Mouse (Mus musculus) hindbrain, embryonic 16.5 days (tissue): ENCODE data around the gene Rbfox2. TPM values are rescaled to one million over a fixed set of nuclear protein-coding genes. Genes with fewer than 3 reads are reported as not detected.
"Not testable (repeated sequence)": the region's sequence is repeated elsewhere in the genome, so short reads cannot be mapped to it uniquely, and the experiment has no call there.

Source experiments
- ATAC-seq: fragments of 200-750 bp; cut with Nextera tagmentation; 2 replicates; pipeline ENCODE4 v1.8.0; 2017; ENCODE audit warnings: moderate TSS enrichment, moderate library complexity
- H3K27ac ChIP-seq: fragments of 300-500 bp; sonication (generic); 2 replicates; pipeline ENCODE4 v1.5.1; 2014; ENCODE audit warnings: low read depth, mild to moderate bottlenecking, control low read depth, low read length, moderate library complexity
- H3K27me3 ChIP-seq: fragments of 300-500 bp; sonication (generic); replicated peaks from 2 replicates; pipeline ENCODE4 v1.6.1; 2014; ENCODE audit warnings: low read length; ENCODE audit not compliant: control insufficient read depth, insufficient read depth
- H3K36me3 ChIP-seq: fragments of 300-500 bp; sonication (generic); 2 replicates; pipeline ENCODE4 v1.6.1; 2014; ENCODE audit warnings: mild to moderate bottlenecking, low read length, moderate library complexity, mixed read lengths; ENCODE audit not compliant: control insufficient read depth, insufficient read depth
- H3K4me1 ChIP-seq: fragments of 300-500 bp; sonication (generic); 2 replicates; pipeline ENCODE4 v1.6.1; 2014; ENCODE audit warnings: low read depth, low read length; ENCODE audit not compliant: control insufficient read depth, insufficient read depth
- H3K4me2 ChIP-seq: fragments of 300-500 bp; sonication (generic); 2 replicates; pipeline ENCODE4 v1.6.1; 2014; ENCODE audit warnings: mild to moderate bottlenecking, low read length, control low read depth, moderate library complexity
- H3K4me3 ChIP-seq: fragments of 300-500 bp; sonication (generic); 2 replicates; pipeline ENCODE4 v1.5.1; 2014; ENCODE audit warnings: mild to moderate bottlenecking, low read length, control low read depth, moderate library complexity
- H3K9ac ChIP-seq: fragments of 300-500 bp; sonication (generic); 2 replicates; pipeline ENCODE4 v1.6.1; 2014; ENCODE audit warnings: low read depth, mild to moderate bottlenecking, control low read depth, low read length, moderate library complexity
- H3K9me3 ChIP-seq: fragments of 300-500 bp; sonication (generic); 2 replicates; pipeline ENCODE4 v1.6.1; 2014; ENCODE audit warnings: mild to moderate bottlenecking, low read length, moderate library complexity; ENCODE audit not compliant: control insufficient read depth
- WGBS: fragments of 180-500 bp; shearing (Covaris S2); extraction: QIAGEN DNeasy Blood & Tissue Kit; methylation state at CpG from one replicate; pipeline ENCODE4 v1.1.7; 2014; 5-methylcytosine and 5-hydroxymethylcytosine counted together
- polyA plus RNA-seq: library from polyadenylated mRNA; unstranded; fragments of >200 nt; fragmentation: Nextera tagmentation; extraction: Ambion mirVana; gene quantifications from 2 replicates; pipeline ENCODE4 v1.2.1, GENCODE M21; 2015

Rbfox2 gene
- polyA plus RNA-seq, 1 experiment from 2014 or later = 122 TPM

DNA sequence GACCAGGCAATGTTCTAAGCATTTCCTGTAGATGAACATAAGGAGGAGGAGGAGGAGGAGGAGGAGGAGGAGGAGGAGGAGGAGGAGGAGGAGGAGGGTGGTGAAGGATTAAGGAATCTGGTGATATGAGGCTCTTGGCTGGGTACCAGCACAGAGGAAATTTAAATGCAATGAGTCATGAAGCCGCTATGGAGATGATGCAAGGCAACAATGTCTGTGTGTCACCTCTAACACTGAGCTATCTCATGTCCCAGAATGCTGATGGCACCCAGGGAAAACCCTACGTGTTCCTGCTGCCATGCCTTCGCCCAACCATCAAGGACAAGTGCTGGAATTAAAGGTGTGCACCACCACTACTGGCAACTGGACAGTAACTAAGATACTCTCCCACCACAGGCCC lies 237.8 kb downstream of the Rbfox2 start:
- H3K9me3 ChIP-seq = no peaks in the 10 kb centered on the region
- no peaks in the 10 kb centered on the region for H3K36me3 ChIP-seq
- H3K27ac ChIP-seq = no peak overlapping the region
- H3K27me3 ChIP-seq = no peaks in the 10 kb centered on the region
- no peak overlapping the region for H3K4me3 ChIP-seq
- H3K4me1 ChIP-seq = peaks cover 12% of the 10 kb centered on the region
- no peak overlapping the region for H3K9ac ChIP-seq
- 88% methylated on average over 3 of the region's 3 CpGs for WGBS
- no peak overlapping the region for H3K4me2 ChIP-seq
- ATAC-seq = no peak

DNA sequence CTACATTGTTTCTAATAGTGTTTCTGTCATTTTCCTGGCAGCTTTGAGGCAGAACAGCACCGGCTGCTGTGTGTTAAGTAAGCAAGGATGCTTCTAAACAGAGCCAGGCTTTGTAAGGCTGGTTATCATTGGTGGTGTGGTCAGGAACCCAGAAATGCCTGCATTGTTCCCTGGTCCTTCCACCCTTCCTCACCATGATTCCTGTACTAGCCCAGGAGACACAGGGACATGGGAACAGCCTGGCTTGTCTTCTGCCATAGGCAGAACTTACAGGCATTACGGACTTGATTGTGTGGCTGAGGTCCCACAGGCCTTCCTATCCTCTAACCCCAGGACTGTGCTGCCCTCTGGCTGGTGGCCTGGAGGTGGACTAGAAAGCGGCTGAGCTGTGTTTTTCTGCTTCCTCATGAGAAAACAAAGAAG lies 238.4 kb downstream of the Rbfox2 start:
- WGBS = 57% methylated on average over 3 of the region's 3 CpGs
- peaks cover 12% of the 10 kb centered on the region for H3K4me1 ChIP-seq
- H3K9ac ChIP-seq = no peak overlapping the region
- no peak for ATAC-seq
- H3K9me3 ChIP-seq = no peaks in the 10 kb centered on the region
- no peak overlapping the region for H3K4me3 ChIP-seq
- H3K27ac ChIP-seq = no peak overlapping the region
- no peak overlapping the region for H3K4me2 ChIP-seq
- no peaks in the 10 kb centered on the region for H3K27me3 ChIP-seq
- H3K36me3 ChIP-seq = no peaks in the 10 kb centered on the region

GRCm38 (mm10) chr15:77066233-77066632 lies 240.6 kb downstream of the Rbfox2 start:
- Histone ChIP-seq H3K27ac (no peak overlapping the region), H3K4me3 (no peak overlapping the region), H3K36me3 (no peaks in the 10 kb centered on the region), H3K9me3 (no peaks in the 10 kb centered on the region), H3K4me1 (peaks cover 4% of the 10 kb centered on the region), H3K4me2 (no peak overlapping the region), H3K27me3 (no peaks in the 10 kb centered on the region), H3K9ac (no peak overlapping the region)
- no peak for ATAC-seq
- 90% methylated on average over 6 of the region's 6 CpGs for WGBS

DNA sequence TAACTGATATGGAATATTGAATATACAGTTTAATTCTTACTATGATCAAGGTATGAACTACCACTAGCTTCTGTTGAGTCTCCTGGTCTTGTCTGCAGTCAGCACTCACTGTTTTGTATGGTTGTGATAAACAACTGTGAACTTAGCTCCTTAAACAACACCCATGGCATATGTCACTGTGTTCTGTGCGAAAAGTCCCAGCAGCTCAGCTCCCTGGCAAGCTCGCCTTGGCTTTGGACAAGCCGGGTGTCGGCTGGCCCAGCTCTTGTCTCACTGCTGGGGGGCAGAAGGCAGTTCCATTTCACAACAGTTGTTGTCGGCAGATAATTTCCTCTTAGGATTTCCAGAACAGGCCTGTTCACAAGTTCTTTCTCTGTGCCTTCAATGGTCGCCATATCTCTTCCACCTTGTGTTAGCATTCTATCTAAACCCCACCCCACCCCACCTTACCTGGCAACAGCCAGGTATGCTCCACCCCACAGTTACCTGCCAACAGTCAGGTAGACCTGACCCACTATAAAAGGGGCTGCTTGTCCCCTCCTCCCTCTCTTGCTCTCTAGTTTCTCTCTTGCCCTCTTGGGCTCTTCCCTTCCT lies 241.4 kb downstream of the Rbfox2 start:
- Histone ChIP-seq H3K4me2 (no peak overlapping the region), H3K9me3 (no peaks in the 10 kb centered on the region), H3K36me3 (no peaks in the 10 kb centered on the region), H3K27me3 (no peaks in the 10 kb centered on the region), H3K4me3 (no peak overlapping the region), H3K9ac (no peak overlapping the region), H3K27ac (no peak overlapping the region), H3K4me1 (peaks cover 4% of the 10 kb centered on the region)
- ATAC-seq = no peak
- 89% methylated on average over 6 of the region's 6 CpGs for WGBS

DNA sequence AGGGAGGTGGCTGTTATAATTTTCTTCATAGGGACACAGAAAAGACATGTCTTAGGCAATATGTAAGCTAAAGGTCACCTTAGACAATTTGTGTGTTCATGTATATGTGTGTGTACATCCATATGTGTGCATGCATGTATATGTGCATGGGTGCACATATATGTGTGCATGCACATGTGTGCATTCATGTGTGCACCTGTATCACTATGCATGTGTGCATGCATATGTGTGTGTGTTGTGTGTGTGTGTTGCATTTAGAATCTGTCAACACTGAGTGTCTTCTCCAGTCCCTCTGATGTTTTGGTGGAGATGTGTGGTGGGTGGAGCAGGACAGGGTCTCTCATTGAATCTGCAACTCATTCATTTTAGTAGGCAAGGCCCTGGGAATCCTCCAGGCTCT lies 244.1 kb downstream of the Rbfox2 start:
- Histone ChIP-seq H3K9me3 (no peaks in the 10 kb centered on the region), H3K27ac (no peak overlapping the region), H3K9ac (no peak overlapping the region), H3K4me2 (no peak overlapping the region), H3K4me1 (no peaks in the 10 kb centered on the region), H3K27me3 (no peaks in the 10 kb centered on the region), H3K4me3 (no peak overlapping the region), H3K36me3 (no peaks in the 10 kb centered on the region)
- ATAC-seq = no peak

- not testable (repeated sequence) for H3K9me3 ChIP-seq, H3K4me2 ChIP-seq, ATAC-seq, H3K27ac ChIP-seq, H3K36me3 ChIP-seq, H3K27me3 ChIP-seq, H3K4me3 ChIP-seq, H3K4me1 ChIP-seq, H3K9ac ChIP-seq
- WGBS = 93% methylated on average over 4 of the region's 4 CpGs
These were observed 247.4 kb downstream of the Rbfox2 start for GRCm38 (mm10) chr15:77059416-77059815.

DNA sequence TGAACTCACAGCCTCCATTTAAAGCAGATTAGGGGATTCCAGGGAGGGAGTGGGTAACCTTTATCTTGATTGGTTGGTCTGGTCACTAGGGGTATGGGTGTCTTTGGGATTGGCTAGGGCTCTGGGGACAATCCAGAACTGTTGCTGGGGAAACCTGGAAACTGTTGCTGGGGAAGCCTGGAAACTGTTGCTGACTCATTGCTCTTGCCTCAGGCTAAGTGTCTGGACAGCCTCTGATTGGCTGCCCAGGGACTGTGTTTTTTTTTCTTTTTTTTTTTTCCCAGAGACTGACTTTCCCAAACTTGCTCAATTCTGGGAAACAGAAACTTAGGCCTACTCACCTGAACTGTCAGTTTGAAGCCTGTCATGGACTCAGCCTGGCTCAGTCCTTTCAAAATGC lies 248.2 kb downstream of the Rbfox2 start:
- H3K9ac ChIP-seq = no peak overlapping the region
- H3K27ac ChIP-seq = no peak overlapping the region
- no peak overlapping the region for H3K4me3 ChIP-seq
- no peak overlapping the region for H3K4me2 ChIP-seq
- no peaks in the 10 kb centered on the region; the same call in none of the 2 replicates for H3K4me1 ChIP-seq
- H3K9me3 ChIP-seq = no peaks in the 10 kb centered on the region
- ATAC-seq = no peak
- H3K27me3 ChIP-seq = no peaks in the 10 kb centered on the region
- no peaks in the 10 kb centered on the region for H3K36me3 ChIP-seq

- Histone ChIP-seq H3K4me1 (no peaks in the 10 kb centered on the region; the same call in none of the 2 replicates), H3K9me3 (no peaks in the 10 kb centered on the region), H3K9ac (no peak overlapping the region), H3K27ac (no peak overlapping the region), H3K36me3 (no peaks in the 10 kb centered on the region), H3K27me3 (no peaks in the 10 kb centered on the region), H3K4me3 (no peak overlapping the region), H3K4me2 (no peak overlapping the region)
- WGBS = 56% methylated on average over 3 of the region's 3 CpGs
- ATAC-seq = no peak
These were observed 250.1 kb downstream of the Rbfox2 start for GRCm38 (mm10) chr15:77056791-77057051.

DNA sequence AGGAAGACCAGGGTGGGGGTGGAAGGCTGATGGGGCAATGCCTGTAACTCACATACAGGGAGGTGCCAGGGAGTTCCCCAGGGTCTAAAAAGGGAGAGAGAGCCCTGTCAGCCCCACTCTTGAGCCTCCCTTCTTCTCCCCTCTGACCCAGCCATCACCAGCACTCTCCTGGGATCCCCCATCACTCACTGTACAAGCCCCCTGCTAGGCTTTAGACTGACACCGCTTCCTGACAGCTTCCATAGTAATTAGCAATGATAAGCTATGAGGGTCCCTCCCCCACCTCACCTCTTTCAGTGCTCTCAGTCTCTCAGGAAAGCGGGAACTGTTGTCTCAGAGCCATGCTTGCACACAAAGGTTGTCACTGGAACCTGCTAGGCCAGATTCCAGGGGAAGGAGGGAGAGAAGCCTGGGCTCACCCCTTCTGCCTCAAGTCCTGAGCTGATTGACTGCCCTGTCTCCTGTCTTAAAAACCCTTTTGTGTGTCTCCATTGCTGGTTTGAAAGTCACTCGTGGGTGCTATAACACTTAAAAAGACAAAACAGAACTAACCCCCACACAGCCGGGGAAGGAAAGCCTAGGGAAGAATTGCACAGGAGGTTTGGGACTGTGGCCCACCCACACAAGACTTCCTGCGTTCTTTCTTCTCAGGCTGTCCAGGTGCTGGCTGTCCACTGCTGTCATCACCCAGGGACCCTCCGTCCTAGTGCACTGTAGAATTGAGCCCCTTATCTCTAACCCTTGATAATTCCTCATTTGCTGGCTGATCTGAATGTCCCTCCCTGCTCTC lies 250.6 kb downstream of the Rbfox2 start:
- no peak for ATAC-seq
- WGBS = 30% methylated on average over 6 of the region's 6 CpGs
- no peaks in the 10 kb centered on the region for H3K9me3 ChIP-seq
- no peak overlapping the region for H3K9ac ChIP-seq
- H3K4me2 ChIP-seq = no peak overlapping the region
- no peak overlapping the region for H3K27ac ChIP-seq
- H3K4me3 ChIP-seq = no peak overlapping the region
- no peaks in the 10 kb centered on the region; the same call in none of the 2 replicates for H3K4me1 ChIP-seq
- H3K36me3 ChIP-seq = no peaks in the 10 kb centered on the region
- no peaks in the 10 kb centered on the region for H3K27me3 ChIP-seq
